Mouse (Mus musculus) right cerebral cortex, adult 2 months (tissue): ENCODE measurements around the gene Gabra3.

Source experiments
- DNase-seq, 2 experiments: peaks; one replicate each; pipeline ENCODE4 v3.0.0; 2021 to 2022; ENCODE audit warnings: low spot score in 2 of 2

Gabra3 gene

DNA sequence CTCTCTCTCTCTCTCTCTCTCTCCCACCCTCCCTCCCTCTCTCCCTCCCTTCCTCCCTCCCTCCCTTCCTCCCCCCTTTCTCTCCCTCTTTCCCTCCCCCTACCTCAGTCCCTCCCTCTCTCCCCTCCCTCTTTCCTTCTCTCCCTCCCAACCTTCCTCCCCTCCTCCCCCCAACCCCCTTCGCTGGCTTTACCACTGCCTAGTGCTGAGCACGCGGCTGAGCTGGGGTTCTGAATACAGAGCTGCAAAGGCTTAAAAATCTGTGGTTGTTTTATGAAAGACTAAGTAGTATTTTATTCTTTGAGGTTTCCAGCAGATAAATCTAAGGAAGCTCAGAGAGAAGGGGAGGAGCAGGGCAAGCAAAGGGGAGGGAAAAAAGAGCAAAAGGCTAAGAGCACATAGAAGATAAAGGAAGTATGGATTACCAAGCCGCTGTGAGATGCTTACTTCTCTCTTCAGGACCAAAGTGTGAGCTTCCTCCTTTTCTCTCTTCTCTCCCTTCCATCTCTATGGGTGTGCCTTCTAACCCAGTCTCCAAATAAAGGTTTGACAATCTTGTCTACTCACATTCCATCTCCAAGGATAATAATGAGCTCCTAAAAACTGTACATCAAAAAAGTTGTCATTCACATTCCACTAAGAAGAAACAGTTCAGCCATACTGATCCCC lies at the start of gene Gabra3:
Gene Gabra3 (minus strand): TSS at position 619 of the 669 bp plus-strand sequence.
- peak in 1 of 2 experiments; percentile 4 for DNase-seq

DNA sequence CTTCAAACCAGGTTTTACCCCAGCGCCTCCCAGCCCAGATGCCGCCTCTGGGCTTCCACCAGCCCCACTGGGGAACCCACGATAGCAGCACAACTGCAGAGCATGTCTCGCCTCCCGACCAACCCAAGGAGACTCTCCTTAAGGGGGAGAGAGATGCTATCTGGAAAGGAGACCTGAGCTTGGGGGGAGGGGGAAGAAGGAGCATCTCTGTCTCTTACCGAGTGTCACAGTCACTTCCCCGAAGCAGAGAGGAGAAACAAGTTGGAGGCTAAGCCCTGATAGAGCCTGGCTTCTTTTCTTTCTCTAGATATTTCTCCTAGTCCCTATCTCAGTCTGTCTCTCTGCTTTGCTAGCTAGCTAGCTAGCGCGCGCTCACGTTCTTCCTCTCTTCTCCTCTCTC lies 859 bp downstream of the Gabra3 start:
- DNase-seq, result peak; percentile 12 to 14

DNA sequence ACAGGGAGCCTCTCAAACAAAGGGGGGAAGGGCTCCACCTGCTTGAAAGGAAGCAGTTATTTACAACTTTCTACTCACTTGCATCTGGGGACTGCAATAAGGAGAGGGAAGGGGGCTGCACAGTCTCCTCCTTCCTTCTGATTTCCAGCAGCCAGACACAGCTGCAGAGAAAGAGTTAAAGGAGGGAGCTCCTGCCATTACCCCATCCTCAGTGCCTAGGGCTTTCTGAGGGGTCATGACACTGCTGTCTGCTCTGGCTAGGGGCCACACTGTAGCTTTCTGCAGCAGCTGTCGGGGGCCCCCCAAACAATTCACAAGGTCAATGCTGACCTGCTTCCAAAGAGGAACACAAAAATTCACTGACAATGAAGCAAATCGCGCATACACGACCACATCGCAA lies 1.3 kb downstream of the Gabra3 start:
- no peak for DNase-seq

DNA sequence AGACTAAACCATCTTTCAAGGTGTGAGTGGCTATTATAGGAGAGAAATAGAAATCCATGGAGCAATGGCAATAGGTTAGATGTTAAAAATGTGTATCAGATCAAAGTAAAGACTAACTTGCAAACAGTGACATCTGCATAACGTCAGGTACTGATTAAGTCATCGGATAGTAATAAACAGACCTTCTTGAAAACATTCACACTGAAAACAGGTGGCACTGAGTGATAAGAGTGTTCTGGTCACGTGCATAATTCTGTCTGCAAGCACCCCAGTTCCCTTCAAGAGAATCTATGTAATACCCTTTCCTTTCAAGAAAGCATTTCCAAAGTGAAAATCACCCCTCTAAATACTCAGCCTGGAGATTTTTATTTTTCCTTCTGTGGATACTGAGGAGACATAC lies 6.0 kb downstream of the Gabra3 start:
- no peak for DNase-seq

DNA sequence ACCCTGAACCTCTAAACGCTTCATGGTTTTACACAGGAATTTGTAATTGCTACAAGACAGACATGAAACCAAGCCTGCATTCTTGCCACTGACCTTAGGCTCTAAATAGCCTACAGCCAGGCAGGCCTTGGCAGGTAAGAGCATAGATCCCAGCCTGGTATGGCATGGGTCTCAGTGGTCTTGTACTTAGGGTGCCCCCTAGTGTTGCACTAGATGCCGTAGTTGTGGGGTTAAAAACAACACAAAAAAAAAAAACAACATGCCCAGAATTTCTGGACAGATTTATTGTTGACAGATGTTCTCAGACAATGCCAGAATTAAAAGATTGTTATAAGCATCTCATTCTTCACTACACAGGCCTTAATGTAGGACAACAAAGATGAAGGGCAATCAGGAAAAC lies 12.0 kb downstream of the Gabra3 start:
- DNase-seq, result no peak

DNA sequence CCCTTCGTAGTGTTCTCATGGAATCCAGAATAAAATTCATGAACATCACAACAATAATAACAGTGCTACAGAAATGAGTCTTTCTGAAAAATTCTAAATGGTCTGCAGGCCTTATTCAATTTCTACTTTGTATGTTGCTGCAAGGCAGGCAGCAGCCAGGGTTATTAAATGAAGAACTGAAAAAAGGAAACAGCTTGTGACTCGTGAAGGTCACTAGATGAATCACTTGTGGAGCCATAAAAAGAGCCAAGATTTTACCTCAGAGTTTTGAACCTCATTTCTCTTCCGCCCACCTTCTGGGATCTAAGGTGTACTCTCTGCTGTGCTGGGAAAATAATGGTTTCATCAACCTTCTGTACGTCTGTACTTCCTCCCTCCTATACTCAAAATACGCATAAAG lies 159.4 kb downstream of the Gabra3 start:
- no peak for DNase-seq

DNA sequence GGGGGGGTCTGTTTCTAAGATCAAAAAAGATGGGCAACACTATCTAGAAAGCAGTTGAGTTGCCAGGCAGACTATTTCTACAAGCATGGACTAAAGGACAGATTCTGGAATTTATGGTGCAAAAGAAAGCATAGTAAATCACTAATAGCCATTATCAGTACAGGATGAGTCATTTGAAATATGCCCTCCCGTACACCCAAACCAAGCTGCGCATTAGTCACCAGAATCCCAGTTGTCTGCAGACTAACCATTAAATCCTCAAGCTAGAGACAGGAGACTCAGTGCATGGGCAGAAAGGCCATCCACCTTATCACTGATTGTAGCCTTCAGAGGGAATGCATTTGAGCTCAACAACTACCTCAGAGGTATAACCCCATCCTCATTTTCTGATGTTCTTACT lies 166.8 kb downstream of the Gabra3 start:
- DNase-seq, result no peak

DNA sequence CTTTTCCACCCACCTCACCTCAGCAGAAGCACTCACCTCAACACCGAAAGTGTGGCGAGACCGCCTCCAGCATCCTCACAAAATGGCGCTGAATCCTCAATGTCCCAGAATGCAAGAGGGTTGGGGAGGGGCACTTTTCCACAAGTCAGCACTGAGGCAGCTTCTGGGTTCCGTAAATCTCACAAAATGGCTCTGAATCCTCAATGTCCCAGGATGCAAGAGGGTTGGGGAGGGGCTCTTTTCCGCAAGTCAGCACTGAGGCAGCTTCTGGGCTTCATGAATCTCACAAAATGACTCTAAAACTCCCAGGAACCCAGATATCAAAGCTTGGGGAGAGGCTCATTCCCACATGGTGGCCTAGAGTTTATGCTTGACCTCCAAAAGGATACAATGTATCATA lies 269.9 kb downstream of the Gabra3 start, which contains the start of gene Magea10:
Gene Magea10 (minus strand): TSS at position 101 of the 400 bp plus-strand sequence.
- no peak for DNase-seq
